Mouse (Mus musculus) liver, postnatal 0 days (tissue): ENCODE measurements at regions not wholly inside any gene's neighbourhood (a gene's known extent, or its start where the extent isn't known, plus 50 kb on each side); places are given as distances from the start of the nearest gene placed in this dataset.

ENCODE experiments used
- CTCF ChIP-seq: sonication (generic); IDR thresholded peaks from 2 replicates; pipeline ENCODE4 v1.5.1; 2016; ENCODE audit warnings: antibody characterized with exemption, low read depth
- EP300 ChIP-seq: IDR thresholded peaks from 2 replicates; pipeline ENCODE4 v1.6.1; 2016; ENCODE audit warnings: antibody characterized with exemption, low read depth, mild to moderate bottlenecking

DNA sequence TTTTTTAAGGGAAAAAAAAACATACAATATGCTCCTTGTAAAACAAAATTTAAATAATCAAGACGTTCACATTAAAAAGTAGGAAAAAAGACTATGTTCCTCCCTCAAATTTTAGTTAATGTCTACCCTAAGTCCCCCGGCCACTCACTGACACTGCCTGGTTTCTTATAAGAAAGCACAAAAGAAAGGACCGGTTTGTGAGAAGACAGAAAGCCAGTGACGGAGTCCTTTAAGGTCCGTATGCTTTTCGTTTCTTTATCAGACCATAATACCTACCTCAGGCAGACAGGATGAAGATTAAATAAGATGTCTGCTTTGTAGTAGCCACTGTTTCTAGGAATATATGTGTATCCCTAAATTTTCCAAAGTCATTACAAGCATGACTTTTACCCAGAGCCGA is 164.3 kb downstream of the Npr3 start:
- no peak for TF ChIP-seq CTCF
- no peak for TF ChIP-seq EP300
